Mouse (Mus musculus): ENCODE measurements around the gene Plcxd1. TPM values are rescaled to one million over a fixed set of nuclear protein-coding genes. Genes with fewer than 3 reads are reported as not detected.
"Not testable (repeated sequence)": the region's sequence is repeated elsewhere in the genome, so short reads cannot be mapped to it uniquely, and the experiment has no call there.

Plcxd1 gene
- total RNA-seq (2014; rRNA removed; ENCODE audit: low replicate concordance) (not detected in 2 replicates), polyA plus RNA-seq (2015; fragmentation: Nextera tagmentation; extraction: Ambion mirVana) (0.26 and 0.29 TPM in 2 replicates)

DNA sequence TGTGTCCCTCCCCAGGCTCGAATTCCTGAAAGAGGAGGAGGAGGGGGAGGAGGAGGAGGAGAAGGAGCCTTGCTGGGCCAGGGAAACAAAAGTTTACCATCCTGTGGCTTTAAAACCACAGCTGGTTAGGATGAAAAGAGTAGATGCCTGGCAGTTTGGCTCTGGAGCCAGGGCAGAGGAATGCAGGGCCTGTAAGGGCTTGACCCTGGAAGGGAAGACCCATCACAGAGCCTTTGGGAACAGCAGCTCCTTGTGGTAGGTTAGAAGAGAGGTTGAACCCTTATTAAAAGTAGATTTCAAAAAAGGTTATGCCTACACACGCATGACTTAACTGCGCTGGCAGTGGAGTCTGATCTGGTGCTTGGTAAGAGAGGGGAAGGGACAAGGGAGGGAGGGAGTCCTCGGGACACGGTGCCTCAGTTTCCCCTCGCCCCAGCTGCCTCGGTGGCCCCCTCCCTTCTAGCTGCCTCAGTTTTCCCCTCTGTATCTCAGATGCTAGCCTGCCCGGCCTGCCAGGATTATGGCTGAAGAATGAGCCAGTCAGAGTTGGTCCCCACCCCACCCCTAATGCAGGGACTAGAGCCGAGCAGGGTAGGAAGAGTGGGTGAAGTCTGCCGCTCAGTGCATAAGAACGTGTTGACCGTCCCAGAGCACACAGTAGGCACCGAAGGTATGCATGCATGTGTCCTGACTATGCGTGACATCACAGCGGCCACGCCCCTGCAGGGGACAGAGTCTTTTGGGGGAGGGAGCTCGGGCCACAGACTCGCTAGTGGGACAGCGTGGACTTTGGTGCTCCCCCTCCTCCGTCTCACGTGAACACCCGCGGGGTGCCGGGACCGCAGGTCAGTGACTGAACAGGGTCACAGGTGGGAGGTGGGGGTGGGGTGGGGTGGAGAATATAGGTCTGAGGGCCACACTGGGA is at the start of gene Plcxd1:
Gene Plcxd1, plus strand, starts transcription at position 314 of the 925 bp plus-strand sequence.
- peaks cover 22% of the 10 kb centered on the region for H3K36me3 ChIP-seq (replicated peaks; ENCODE audit: control insufficient read depth, insufficient read depth, low read length)
- no peak within 1 kb of the TSS for H3K4me3 ChIP-seq (ENCODE audit: low read depth, low read length)
- peak within 1 kb of the TSS; percentile 62 for H3K4me2 ChIP-seq (ENCODE audit: low read depth, low read length)
- H3K27me3 ChIP-seq (ENCODE audit: control insufficient read depth, insufficient read depth, low read length), result 0 out of 2 replicates have a peak, but pooled peaks cover 7% of the 10 kb centered on the region
- H3K9me3 ChIP-seq (replicated peaks; ENCODE audit: control insufficient read depth, low read length), result no peaks in the 10 kb centered on the region
- ATAC-seq (ENCODE audit: insufficient read depth, low read depth) (no peak), DNase-seq (ENCODE audit: low spot score) (no peak)
- H3K27ac ChIP-seq (ENCODE audit: low read depth), result no peak within 1 kb of the TSS
- 8% methylated on average over 25 of the region's 25 CpGs for WGBS
- no peak within 1 kb of the TSS for H3K9ac ChIP-seq (replicated peaks; ENCODE audit: low read depth, low read length)
- TF ChIP-seq EP300 (IDR thresholded peaks at IDR 0.05; ENCODE audit: low read depth) (no peak), CTCF (IDR thresholded peaks at IDR 0.05; ENCODE audit: low read depth) (no peak)
- peaks cover 22% of the 10 kb centered on the region for H3K4me1 ChIP-seq (ENCODE audit: control insufficient read depth, insufficient read depth)

DNA sequence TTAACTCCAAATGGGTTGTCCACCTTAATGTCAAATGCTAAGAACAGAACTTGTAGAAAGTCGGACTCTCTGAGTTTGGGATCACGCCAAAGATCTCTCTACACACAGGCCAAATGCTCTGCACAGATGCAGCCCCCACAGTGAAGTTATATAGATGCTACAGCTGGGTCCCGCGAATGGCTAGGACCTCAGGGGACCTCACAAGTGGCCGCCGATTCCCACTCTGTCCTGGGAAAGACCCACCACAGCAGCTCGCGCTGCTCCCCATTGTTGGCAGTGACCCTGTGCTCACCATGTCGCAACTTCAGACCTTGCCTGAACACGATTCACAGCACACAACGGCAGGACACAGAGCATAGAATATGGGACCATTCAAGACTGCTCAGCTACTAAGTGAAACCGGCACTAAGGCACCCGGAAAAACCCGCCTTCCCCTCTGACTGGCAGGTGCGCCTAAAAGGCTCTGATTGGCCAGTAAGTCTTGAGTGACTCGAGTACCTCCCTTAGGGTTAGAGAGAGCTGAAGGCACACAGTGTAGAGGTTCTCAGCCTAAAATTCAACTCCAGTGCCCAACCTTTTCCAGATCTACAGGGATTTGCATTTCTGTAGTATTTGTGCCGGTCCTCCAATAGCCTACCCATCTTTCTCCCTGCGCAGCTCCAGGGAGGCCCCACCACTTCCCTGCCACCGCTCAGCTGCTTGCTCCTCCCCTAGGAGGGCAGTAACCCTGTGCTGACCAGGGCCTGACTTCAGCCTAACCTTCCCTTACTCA is 41.9 kb upstream of the Plcxd1 start:
- no peaks in the 10 kb centered on the region for H3K36me3 ChIP-seq (replicated peaks; ENCODE audit: control insufficient read depth, insufficient read depth, low read length)
- peak; percentile 87 for DNase-seq (ENCODE audit: low spot score)
- peak overlapping the region; percentile 69 for H3K4me3 ChIP-seq (ENCODE audit: low read depth, low read length)
- H3K4me2 ChIP-seq (ENCODE audit: low read depth, low read length), result peak overlapping the region; percentile 65
- ATAC-seq (ENCODE audit: insufficient read depth, low read depth), result peak; percentile 98
- H3K27me3 ChIP-seq (ENCODE audit: control insufficient read depth, insufficient read depth, low read length), result no peaks in the 10 kb centered on the region
- H3K9ac ChIP-seq (replicated peaks; ENCODE audit: low read depth, low read length), result peak overlapping the region; percentile 49
- no peaks in the 10 kb centered on the region for H3K9me3 ChIP-seq (replicated peaks; ENCODE audit: control insufficient read depth, low read length)
- WGBS, result 2% methylated on average over 19 of the region's 19 CpGs
- 0 out of 2 replicates have a peak overlapping the region, but pooled peaks have one; percentile 28 for H3K27ac ChIP-seq (ENCODE audit: low read depth)
- H3K4me1 ChIP-seq (ENCODE audit: control insufficient read depth, insufficient read depth), result no peaks in the 10 kb centered on the region
- TF ChIP-seq CTCF (IDR thresholded peaks at IDR 0.05; ENCODE audit: low read depth) (no peak), EP300 (IDR thresholded peaks at IDR 0.05; ENCODE audit: low read depth) (no peak)

- 88% methylated on average over 2 of the region's 2 CpGs for WGBS
- peaks cover 29% of the 10 kb centered on the region for H3K9me3 ChIP-seq (replicated peaks; ENCODE audit: control insufficient read depth, low read length)
- not testable (repeated sequence) for H3K4me1 ChIP-seq (ENCODE audit: control insufficient read depth, insufficient read depth); H3K4me3 ChIP-seq (ENCODE audit: low read depth, low read length); DNase-seq (ENCODE audit: low spot score); H3K4me2 ChIP-seq (ENCODE audit: low read depth, low read length); H3K9ac ChIP-seq (replicated peaks; ENCODE audit: low read depth, low read length); ATAC-seq (ENCODE audit: insufficient read depth, low read depth); H3K27ac ChIP-seq (ENCODE audit: low read depth); H3K27me3 ChIP-seq (ENCODE audit: control insufficient read depth, insufficient read depth, low read length); H3K36me3 ChIP-seq (replicated peaks; ENCODE audit: control insufficient read depth, insufficient read depth, low read length)
These were observed 27.4 kb upstream of the Plcxd1 start, which contains the start of gene Gm17655 for GRCm38 (mm10) chr5:110072413-110072812. Gene Gm17655, minus strand, starts transcription at chr5:110072513.

- Histone ChIP-seq H3K27me3 (ENCODE audit: control insufficient read depth, insufficient read depth, low read length) (no peaks in the 10 kb centered on the region), H3K4me3 (ENCODE audit: low read depth, low read length) (no peak overlapping the region), H3K9me3 (replicated peaks; ENCODE audit: control insufficient read depth, low read length) (peaks cover 30% of the 10 kb centered on the region), H3K9ac (replicated peaks; ENCODE audit: low read depth, low read length) (no peak overlapping the region), H3K27ac (ENCODE audit: low read depth) (no peak overlapping the region), H3K36me3 (replicated peaks; ENCODE audit: control insufficient read depth, insufficient read depth, low read length) (no peaks in the 10 kb centered on the region), H3K4me2 (ENCODE audit: low read depth, low read length) (no peak overlapping the region), H3K4me1 (ENCODE audit: control insufficient read depth, insufficient read depth) (no peaks in the 10 kb centered on the region)
- DNase-seq (ENCODE audit: low spot score), result no peak
- ATAC-seq (ENCODE audit: insufficient read depth, low read depth), result no peak
- 70% methylated on average over 4 of the region's 4 CpGs for WGBS
- TF ChIP-seq EP300 (IDR thresholded peaks at IDR 0.05; ENCODE audit: low read depth), result no peak
- TF ChIP-seq CTCF (IDR thresholded peaks at IDR 0.05; ENCODE audit: low read depth), result no peak
These were observed 16.8 kb upstream of the Plcxd1 start for GRCm38 (mm10) chr5:110082961-110083360.

GRCm38 (mm10) chr5:110086161-110086866 is 13.5 kb upstream of the Plcxd1 start:
- H3K4me1 ChIP-seq (ENCODE audit: control insufficient read depth, insufficient read depth), result no peaks in the 10 kb centered on the region
- H3K4me3 ChIP-seq (ENCODE audit: low read depth, low read length), result no peak overlapping the region
- H3K36me3 ChIP-seq (replicated peaks; ENCODE audit: control insufficient read depth, insufficient read depth, low read length), result no peaks in the 10 kb centered on the region
- H3K9me3 ChIP-seq (replicated peaks; ENCODE audit: control insufficient read depth, low read length), result 0 out of 2 replicates have a peak, but pooled peaks cover 4% of the 10 kb centered on the region
- TF ChIP-seq CTCF (IDR thresholded peaks at IDR 0.05; ENCODE audit: low read depth), result no peak
- TF ChIP-seq EP300 (IDR thresholded peaks at IDR 0.05; ENCODE audit: low read depth), result no peak
- no peak overlapping the region for H3K9ac ChIP-seq (replicated peaks; ENCODE audit: low read depth, low read length)
- no peak overlapping the region for H3K4me2 ChIP-seq (ENCODE audit: low read depth, low read length)
- 22% methylated on average over 14 of the region's 14 CpGs for WGBS
- DNase-seq (ENCODE audit: low spot score) (no peak), ATAC-seq (ENCODE audit: insufficient read depth, low read depth) (no peak)
- H3K27ac ChIP-seq (ENCODE audit: low read depth), result no peak overlapping the region
- H3K27me3 ChIP-seq (ENCODE audit: control insufficient read depth, insufficient read depth, low read length), result no peaks in the 10 kb centered on the region

Measured in heart, postnatal 0 days (tissue).